ENCODE assay signal across 8 mouse cellular contexts in genomic region chr11:118348877-118349276, GRCm38 (mm10). TPM values are rescaled to one million over a fixed set of nuclear protein-coding genes. Genes with fewer than 3 reads are reported as not detected.
DNase-seq lines count a peak whose midpoint lies in the region; ATAC-seq and TF ChIP-seq lines count a peak whose summit lies in the region.

No protein-coding gene starts in this region.

- DNase-seq in layer of hippocampus, adult 11-12 months (ENCODE audit: low spot score): peak; percentile 51
- no peak for DNase-seq in layer of hippocampus, adult 8-10 months (ENCODE audit: low spot score in 2 of 2)
- peak; percentile 72 for DNase-seq in gastrocnemius, adult 2 months
- peak; percentile 39 for DNase-seq in kidney, adult 9 months
- peak; percentile 86 for DNase-seq in lung, postnatal 0 days (ENCODE audit: low spot score)
- peak; percentile 82 for DNase-seq in testis, postnatal 10 days (ENCODE audit: low spot score)
- DNase-seq in c-Kit-positive CD71-positive TER-119-positive erythroid progenitor cells, embryonic 14.5 days (ENCODE audit: low spot score): no peak
- DNase-seq in MN1 (ENCODE audit: low spot score): no peak

- peaks cover 22% of the 10 kb centered on the region for H3K4me1 ChIP-seq in lung, postnatal 0 days (ENCODE audit: insufficient read depth, low read depth, low read length)

- H3K27ac ChIP-seq in gastrocnemius, adult 2 months: peak overlapping the region; percentile 77
- peak overlapping the region; percentile 62 for H3K27ac ChIP-seq in lung, postnatal 0 days (ENCODE audit: low read length)

- no peaks in the 10 kb centered on the region for H3K36me3 ChIP-seq in lung, postnatal 0 days (ENCODE audit: insufficient read depth, low read length)

- WGBS in lung, postnatal 0 days: 24% methylated on average over 5 of the region's 5 CpGs

- peak overlapping the region; percentile 28 for H3K4me3 ChIP-seq in gastrocnemius, adult 2 months
- no peak overlapping the region for H3K4me3 ChIP-seq in lung, postnatal 0 days (ENCODE audit: low read depth, low read length)

- no peak overlapping the region for H3K4me2 ChIP-seq in lung, postnatal 0 days (replicated peaks; ENCODE audit: low read depth, low read length)

- no peaks in the 10 kb centered on the region for H3K27me3 ChIP-seq in lung, postnatal 0 days (replicated peaks; ENCODE audit: insufficient read depth, low read length)

- peak; percentile 81 for ATAC-seq in lung, postnatal 0 days

- no peak for TF ChIP-seq EP300 in lung, postnatal 0 days (IDR thresholded peaks at IDR 0.05)

- H3K9me3 ChIP-seq in lung, postnatal 0 days (ENCODE audit: low read length): no peaks in the 10 kb centered on the region

- TF ChIP-seq CTCF in gastrocnemius, adult 2 months (IDR thresholded peaks at IDR 0.05): no peak
- TF ChIP-seq CTCF in lung, postnatal 0 days (IDR thresholded peaks at IDR 0.05): no peak

- no peak overlapping the region for H3K9ac ChIP-seq in lung, postnatal 0 days (replicated peaks; ENCODE audit: low read depth)

- intact Hi-C loops in gastrocnemius, adult 2 months (cut with DNase I): no loop called here

RNA-seq across cellular contexts. Expression of gene Cep295nl, which starts 6.6 kb away (rescaled TPM):
- 1 to 10 TPM; 1.5 to 2.2 (median 2.1) TPM for total RNA-seq in layer of hippocampus, adult 8-10 months (2022)
- total RNA-seq in gastrocnemius, adult 2 months (2021): 1 to 10 TPM; 1.0 to 1.1 TPM
- polyA plus RNA-seq in lung, postnatal 0 days (2015; fragmentation: Nextera tagmentation; extraction: Ambion mirVana): 0.44 and 0.88 TPM in 2 replicates

RNA-seq across cellular contexts. Expression of gene Timp2, which starts 6.7 kb away (rescaled TPM):
- 100 to 1,000 TPM; 225 to 284 (median 259) TPM for total RNA-seq in layer of hippocampus, adult 8-10 months (2022)
- total RNA-seq in gastrocnemius, adult 2 months (2021): 100 to 1,000 TPM in 1 of 2 experiments, 10 to 100 TPM in 1; 70.1 to 115 TPM
- 105 and 107 TPM in 2 replicates for polyA plus RNA-seq in lung, postnatal 0 days (2015; fragmentation: Nextera tagmentation; extraction: Ambion mirVana)

RNA-seq across cellular contexts. Expression of gene Lgals3bp, which starts 53.0 kb away (rescaled TPM):
- total RNA-seq in layer of hippocampus, adult 8-10 months (2022): 100 to 1,000 TPM in 1 of 4 experiments, 10 to 100 TPM in 3; 17.0 to 100 (median 50.4) TPM
- total RNA-seq in gastrocnemius, adult 2 months (2021): 10 to 100 TPM; 12.0 to 17.0 TPM
- 30.8 and 44.3 TPM in 2 replicates for polyA plus RNA-seq in lung, postnatal 0 days (2015; fragmentation: Nextera tagmentation; extraction: Ambion mirVana)

RNA-seq across cellular contexts. Expression of gene Usp36, which starts 58.8 kb away (rescaled TPM):
- 10 to 100 TPM; 28.7 to 33.8 (median 30.8) TPM for total RNA-seq in layer of hippocampus, adult 8-10 months (2022)
- total RNA-seq in gastrocnemius, adult 2 months (2021): 10 to 100 TPM; 15.7 to 17.4 TPM
- 10.5 and 11.8 TPM in 2 replicates for polyA plus RNA-seq in lung, postnatal 0 days (2015; fragmentation: Nextera tagmentation; extraction: Ambion mirVana)

Comparison
In these comparisons a context has a peak if more than half of its experiments do, and no peak if none do; other contexts are left out.
1. DNase-seq: peak in layer of hippocampus, adult 11-12 months (single experiment), gastrocnemius, adult 2 months (single experiment), kidney, adult 9 months (single experiment), lung, postnatal 0 days (single experiment) and testis, postnatal 10 days (single experiment); none in layer of hippocampus, adult 8-10 months (0 of 2), c-Kit-positive CD71-positive TER-119-positive erythroid progenitor cells, embryonic 14.5 days (single experiment) and MN1 (single experiment).